Mouse (Mus musculus) testis, postnatal 10 days (tissue): ENCODE measurements at regions not wholly inside any gene's neighbourhood (a gene's known extent, or its start where the extent isn't known, plus 50 kb on each side); places are given as distances from the start of the nearest gene placed in this dataset.

Experiments
- DNase-seq: peaks from one replicate; pipeline ENCODE4 v3.0.0; 2021; ENCODE audit warnings: low spot score

GRCm38 (mm10) chr19:28732998-28733397 is 53.1 kb upstream of the Glis3 start:
- DNase-seq: no peak

GRCm38 (mm10) chr19:28733781-28734180 is 53.9 kb upstream of the Glis3 start:
- no peak for DNase-seq

GRCm38 (mm10) chr19:28743176-28743793 is 63.4 kb upstream of the Glis3 start:
- peak; percentile 81 for DNase-seq

GRCm38 (mm10) chr19:28745105-28745504 is 65.2 kb upstream of the Glis3 start:
- DNase-seq: no peak

GRCm38 (mm10) chr19:28745534-28745933 is 65.7 kb upstream of the Glis3 start:
- DNase-seq: no peak

GRCm38 (mm10) chr19:28751091-28751490 is 71.2 kb upstream of the Glis3 start:
- no peak for DNase-seq

- DNase-seq: peak; percentile 78
Measured at GRCm38 (mm10) chr19:28758854-28759253, 76.0 kb upstream of the Slc1a1 start.

GRCm38 (mm10) chr19:28764795-28765360 is 70.0 kb upstream of the Slc1a1 start:
- DNase-seq: no peak

GRCm38 (mm10) chr19:28768218-28768617 is 66.6 kb upstream of the Slc1a1 start:
- DNase-seq: no peak

- DNase-seq: no peak
Measured at GRCm38 (mm10) chr19:28770419-28770818, 64.4 kb upstream of the Slc1a1 start.

- DNase-seq: no peak
Measured at GRCm38 (mm10) chr19:28771836-28772235, 63.0 kb upstream of the Slc1a1 start.

GRCm38 (mm10) chr19:28772840-28773570 is 61.8 kb upstream of the Slc1a1 start:
- no peak for DNase-seq

- no peak for DNase-seq
Measured at GRCm38 (mm10) chr19:28776868-28777267, 58.0 kb upstream of the Slc1a1 start.

GRCm38 (mm10) chr19:28777674-28778073 is 57.2 kb upstream of the Slc1a1 start:
- no peak for DNase-seq

- no peak for DNase-seq
Measured at GRCm38 (mm10) chr19:28778386-28778785, 56.5 kb upstream of the Slc1a1 start.

GRCm38 (mm10) chr19:28781971-28782370 is 52.9 kb upstream of the Slc1a1 start:
- DNase-seq: no peak
